Mouse (Mus musculus): Measurements from ENCODE around the gene Akap6. TPM values are rescaled to one million over a fixed set of nuclear protein-coding genes. Genes with fewer than 3 reads are reported as not detected.

The Akap6 gene
- polyA plus RNA-seq, 1 experiment from 2014 or later: 9.7 TPM

DNA sequence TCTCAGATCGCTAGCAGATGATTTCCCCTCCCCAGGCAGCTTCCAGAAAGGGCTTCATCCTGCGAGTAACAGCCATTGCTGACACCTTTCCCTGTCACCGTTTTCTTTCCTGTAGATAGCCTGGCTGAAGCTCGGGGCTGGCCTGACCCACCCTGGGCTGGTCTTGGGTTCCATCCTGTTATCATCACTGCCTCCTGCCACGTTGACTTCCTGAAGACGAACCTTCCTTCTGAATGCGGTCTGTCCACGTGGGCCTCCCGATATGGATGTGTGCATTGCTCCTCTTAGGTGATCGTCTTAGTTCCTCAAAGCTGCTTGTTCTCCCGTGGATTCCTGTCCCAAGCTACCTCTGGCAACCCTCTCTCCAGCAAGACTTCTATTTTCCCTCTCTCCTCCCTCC lies 448.5 kb downstream of the Akap6 start:
- H3K4me1 ChIP-seq (replicated peaks): peaks cover 10% of the 10 kb centered on the region; the same call in 1 of the 2 replicates
- H3K4me3 ChIP-seq: no peak overlapping the region
- no peak overlapping the region for H3K27ac ChIP-seq (ENCODE audit: poor library complexity, severe bottlenecking)
- H3K4me2 ChIP-seq: no peak overlapping the region
- peaks cover 14% of the 10 kb centered on the region for H3K36me3 ChIP-seq
- WGBS: 41% methylated on average over 11 of the region's 11 CpGs
- no peaks in the 10 kb centered on the region for H3K27me3 ChIP-seq (replicated peaks)
- no peak overlapping the region for H3K9ac ChIP-seq
- ATAC-seq (ENCODE audit: insufficient number of reproducible peaks, low FRiP score): no peak
- no peaks in the 10 kb centered on the region for H3K9me3 ChIP-seq (replicated peaks)

- Histone ChIP-seq H3K4me1 (replicated peaks) (no peaks in the 10 kb centered on the region), H3K9me3 (replicated peaks) (0 out of 2 replicates have a peak, but pooled peaks cover 3% of the 10 kb centered on the region), H3K4me3 (no peak overlapping the region), H3K36me3 (no peaks in the 10 kb centered on the region), H3K4me2 (no peak overlapping the region), H3K27ac (ENCODE audit: poor library complexity, severe bottlenecking) (no peak overlapping the region), H3K9ac (no peak overlapping the region), H3K27me3 (replicated peaks) (no peaks in the 10 kb centered on the region)
- ATAC-seq (ENCODE audit: insufficient number of reproducible peaks, low FRiP score): no peak
- 83% methylated on average over 8 of the region's 8 CpGs for WGBS
Measured at GRCm38 (mm10) chr12:53168189-53169003, 469.2 kb downstream of the Akap6 start.

- ATAC-seq (ENCODE audit: insufficient number of reproducible peaks, low FRiP score): no peak
- 76% methylated on average over 7 of the region's 7 CpGs for WGBS
- H3K27me3 ChIP-seq (replicated peaks): no peaks in the 10 kb centered on the region
Measured at GRCm38 (mm10) chr12:53191435-53191834, 492.3 kb downstream of the Akap6 start.

DNA sequence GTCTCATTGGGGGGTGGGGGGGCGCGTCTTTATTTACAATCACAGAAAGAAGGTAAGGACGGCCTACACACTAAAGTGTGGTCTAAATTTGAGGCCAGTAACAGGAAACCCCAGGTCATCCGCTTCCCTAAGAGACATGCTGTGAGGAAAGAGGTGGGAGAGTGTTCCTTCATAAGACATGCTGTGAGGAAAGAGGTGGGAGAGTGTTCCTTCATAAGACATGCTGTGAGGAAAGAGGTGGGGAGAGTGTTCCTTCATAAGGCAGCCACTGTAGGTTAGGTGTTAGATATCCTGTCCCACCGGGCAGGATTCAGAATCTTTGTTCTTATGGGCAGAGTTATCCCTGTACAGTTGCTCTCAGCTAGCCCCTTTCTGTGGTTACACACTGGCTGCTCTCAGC lies 494.5 kb downstream of the Akap6 start:
- Histone ChIP-seq H3K4me3 (no peak overlapping the region), H3K9ac (no peak overlapping the region), H3K27ac (ENCODE audit: poor library complexity, severe bottlenecking) (no peak overlapping the region), H3K4me2 (no peak overlapping the region), H3K27me3 (replicated peaks) (no peaks in the 10 kb centered on the region), H3K36me3 (no peaks in the 10 kb centered on the region), H3K9me3 (replicated peaks) (no peaks in the 10 kb centered on the region), H3K4me1 (replicated peaks) (no peaks in the 10 kb centered on the region)
- no peak for ATAC-seq (ENCODE audit: insufficient number of reproducible peaks, low FRiP score)
- 74% methylated on average over 5 of the region's 5 CpGs for WGBS

More at GRCm38 (mm10) chr12:53191435-53191834, 492.3 kb downstream of the Akap6 start:
- H3K36me3 ChIP-seq: no peaks in the 10 kb centered on the region
- H3K27ac ChIP-seq (ENCODE audit: poor library complexity, severe bottlenecking): no peak overlapping the region
- H3K9ac ChIP-seq: no peak overlapping the region
- no peak overlapping the region for H3K4me3 ChIP-seq
- H3K4me2 ChIP-seq: no peak overlapping the region
- H3K9me3 ChIP-seq (replicated peaks): no peaks in the 10 kb centered on the region
- H3K4me1 ChIP-seq (replicated peaks): no peaks in the 10 kb centered on the region

Other genes starting within 250 kb of the Akap6 start
- 46.0 and 50.5 TPM in 2 replicates for gene Arhgap5, start 195.4 kb upstream of the Akap6 start, polyA plus RNA-seq (2016; fragmentation: Nextera tagmentation; extraction: Ambion mirVana)

Data from heart, embryonic 12.5 days (tissue).